Mouse (Mus musculus) stomach, adult 2 months (tissue): ENCODE data around the gene Hoxb5. TPM values are rescaled to one million over a fixed set of nuclear protein-coding genes. Genes with fewer than 3 reads are reported as not detected.

Source experiments
- polyA plus RNA-seq: library from polyadenylated mRNA; depleted of rRNA; stranded (reverse); fragments of >200 nt; gene quantifications from 2 replicates; pipeline ENCODE4 v1.2.3, GENCODE M21; 2012; rRNA removed

The Hoxb5 gene
- 2.8 and 3.6 TPM in 2 replicates for polyA plus RNA-seq

DNA sequence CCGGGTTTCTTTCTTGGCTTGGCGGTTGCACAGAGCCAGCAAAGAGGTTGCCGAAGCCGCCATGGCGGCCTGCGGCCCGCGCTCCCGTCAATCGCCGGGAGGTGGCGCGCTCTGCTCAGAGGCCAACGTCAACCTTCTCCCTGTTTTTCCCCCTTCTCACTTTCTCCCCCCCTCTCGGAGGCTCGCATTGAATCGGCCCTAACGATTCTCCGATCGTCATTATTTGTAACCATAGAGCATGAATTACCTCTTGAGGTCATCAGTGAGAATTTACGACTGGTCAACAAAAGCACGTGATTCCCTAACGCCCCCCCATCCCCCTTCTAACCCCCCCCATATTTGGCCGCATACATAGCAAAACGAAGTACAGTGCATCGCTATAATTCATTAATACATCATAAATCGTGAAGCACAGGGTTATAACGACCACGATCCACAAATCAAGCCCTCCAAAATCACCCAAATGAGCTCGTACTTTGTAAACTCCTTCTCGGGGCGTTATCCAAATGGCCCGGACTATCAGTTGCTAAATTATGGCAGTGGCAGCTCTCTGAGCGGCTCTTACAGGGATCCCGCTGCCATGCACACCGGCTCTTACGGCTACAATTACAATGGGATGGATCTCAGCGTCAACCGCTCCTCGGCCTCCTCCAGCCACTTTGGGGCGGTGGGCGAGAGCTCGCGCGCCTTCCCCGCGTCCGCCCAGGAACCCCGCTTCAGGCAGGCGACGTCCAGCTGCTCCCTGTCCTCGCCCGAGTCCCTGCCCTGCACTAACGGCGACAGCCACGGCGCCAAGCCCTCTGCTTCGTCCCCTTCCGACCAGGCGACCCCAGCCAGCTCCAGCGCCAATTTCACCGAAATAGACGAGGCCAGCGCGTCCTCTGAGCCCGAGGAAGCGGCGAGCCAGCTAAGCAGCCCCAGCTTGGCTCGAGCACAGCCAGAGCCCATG lies at the start of gene Hoxb5:
Gene Hoxb5 (plus strand): TSS at position 186 of the 949 bp plus-strand sequence.

DNA sequence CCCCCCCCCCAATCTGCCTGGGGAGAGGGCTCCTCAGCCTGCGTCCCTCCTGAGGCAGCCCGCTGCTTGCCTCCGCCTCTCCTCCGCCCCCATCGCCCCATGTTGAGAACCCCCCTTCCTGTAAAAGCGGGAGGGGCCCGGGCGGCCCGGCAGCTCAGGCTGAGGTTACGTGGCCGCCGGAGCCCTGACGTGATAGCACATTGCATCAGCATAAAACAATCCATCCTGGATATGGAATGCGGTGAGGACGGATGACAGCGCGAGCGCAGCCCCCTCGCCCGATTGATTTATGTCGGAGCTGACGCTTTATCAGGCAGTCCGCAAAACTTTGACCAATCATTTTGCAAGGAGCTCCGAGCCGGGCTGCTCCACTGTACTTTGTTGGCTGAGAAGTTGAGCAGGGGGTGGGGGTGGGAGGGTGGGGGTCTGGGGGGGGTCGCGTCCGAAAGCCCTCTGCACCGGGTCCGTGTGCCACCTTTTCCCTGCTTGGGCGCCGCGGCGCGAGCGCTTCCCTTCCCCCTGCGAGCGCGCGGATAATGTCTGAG lies 32.1 kb upstream of the Hoxb5 start, which contains the start of gene Hoxb9:
Gene Hoxb9 (plus strand): TSS at position 462 of the 545 bp plus-strand sequence.

DNA sequence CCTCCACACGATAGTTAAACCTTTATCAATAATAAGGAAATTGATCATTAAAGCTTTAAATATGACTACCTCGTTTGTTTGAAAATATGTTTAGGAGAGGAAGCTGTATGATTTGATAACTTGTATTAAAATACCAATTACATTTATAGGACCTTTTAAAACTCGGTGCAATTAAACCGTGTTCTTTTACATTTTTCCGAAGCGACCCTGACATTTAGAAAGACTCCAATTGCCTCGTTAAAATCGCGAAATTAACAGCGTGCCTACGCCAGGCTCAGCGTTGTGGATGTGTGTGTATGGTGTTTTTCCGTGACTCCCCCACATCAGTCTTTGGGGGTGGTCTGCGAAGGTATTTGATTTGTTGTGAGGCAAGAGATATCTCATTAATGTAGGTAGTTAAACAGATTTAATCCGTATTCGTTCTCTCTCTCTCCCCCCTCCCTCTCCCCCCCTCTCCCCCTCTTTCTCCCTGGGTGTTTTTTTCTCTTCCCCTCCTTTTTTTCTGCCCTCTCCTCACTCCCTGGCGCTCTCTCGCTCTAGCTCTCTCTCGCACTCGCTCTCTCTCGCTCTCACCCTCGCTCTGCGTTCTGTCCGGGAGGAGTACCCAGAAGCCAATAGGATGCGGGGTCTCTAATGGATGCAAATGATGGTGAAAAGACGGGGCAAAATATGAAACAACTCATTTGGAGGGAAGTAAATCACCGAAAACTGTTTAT lies 21.1 kb upstream of the Hoxb5 start, which contains the start of gene Hoxb8:
Gene Hoxb8 (plus strand): TSS at position 51 of the 716 bp plus-strand sequence.

DNA sequence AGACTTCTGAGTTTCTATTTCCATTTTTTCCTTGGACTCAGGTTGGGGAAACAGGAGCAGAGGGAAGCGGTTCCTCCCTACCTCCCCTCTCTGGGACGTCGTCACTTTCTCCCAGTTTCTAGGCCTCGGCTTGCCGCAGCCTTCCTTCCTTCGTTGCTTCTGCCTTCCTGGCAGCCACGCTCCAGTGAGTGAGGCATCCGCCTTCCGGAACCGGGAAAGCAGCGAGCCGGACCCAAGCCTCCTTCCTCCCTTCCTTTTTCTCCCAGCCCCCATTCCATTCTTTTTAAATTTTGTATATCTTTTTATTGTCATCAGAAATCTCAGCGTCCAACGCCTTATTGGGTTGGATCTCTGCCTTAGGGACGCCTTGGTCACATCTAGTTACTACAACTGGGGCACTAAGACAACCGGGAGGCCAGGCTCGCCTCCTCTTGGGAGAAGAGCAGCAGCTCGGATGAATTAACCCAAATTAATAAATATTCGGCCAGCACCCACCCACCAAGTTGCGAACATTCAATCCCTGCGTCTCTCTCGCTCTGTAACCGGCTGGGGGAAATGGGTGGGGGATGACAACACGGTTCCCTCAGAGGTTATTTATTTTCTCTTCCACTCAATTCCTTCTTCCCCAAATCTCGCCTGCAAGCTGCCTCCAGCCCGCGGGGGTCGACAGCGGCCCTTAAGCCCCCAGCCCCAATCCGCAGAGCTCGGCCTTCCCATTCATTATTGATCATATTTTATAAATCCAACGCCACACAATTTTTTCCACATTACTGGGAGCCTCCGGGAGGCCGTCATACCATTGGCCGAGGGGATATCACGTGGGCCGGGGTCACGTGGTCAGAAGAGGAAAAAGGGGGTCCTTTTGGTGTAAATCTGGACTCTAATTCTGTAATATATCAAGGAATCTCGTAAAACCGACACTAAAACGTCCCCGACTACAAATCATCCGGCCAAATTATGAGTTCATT lies 17.1 kb upstream of the Hoxb5 start, which contains the start of gene Hoxb7:
Gene Hoxb7 (plus strand): TSS at position 853 of the 968 bp plus-strand sequence.

DNA sequence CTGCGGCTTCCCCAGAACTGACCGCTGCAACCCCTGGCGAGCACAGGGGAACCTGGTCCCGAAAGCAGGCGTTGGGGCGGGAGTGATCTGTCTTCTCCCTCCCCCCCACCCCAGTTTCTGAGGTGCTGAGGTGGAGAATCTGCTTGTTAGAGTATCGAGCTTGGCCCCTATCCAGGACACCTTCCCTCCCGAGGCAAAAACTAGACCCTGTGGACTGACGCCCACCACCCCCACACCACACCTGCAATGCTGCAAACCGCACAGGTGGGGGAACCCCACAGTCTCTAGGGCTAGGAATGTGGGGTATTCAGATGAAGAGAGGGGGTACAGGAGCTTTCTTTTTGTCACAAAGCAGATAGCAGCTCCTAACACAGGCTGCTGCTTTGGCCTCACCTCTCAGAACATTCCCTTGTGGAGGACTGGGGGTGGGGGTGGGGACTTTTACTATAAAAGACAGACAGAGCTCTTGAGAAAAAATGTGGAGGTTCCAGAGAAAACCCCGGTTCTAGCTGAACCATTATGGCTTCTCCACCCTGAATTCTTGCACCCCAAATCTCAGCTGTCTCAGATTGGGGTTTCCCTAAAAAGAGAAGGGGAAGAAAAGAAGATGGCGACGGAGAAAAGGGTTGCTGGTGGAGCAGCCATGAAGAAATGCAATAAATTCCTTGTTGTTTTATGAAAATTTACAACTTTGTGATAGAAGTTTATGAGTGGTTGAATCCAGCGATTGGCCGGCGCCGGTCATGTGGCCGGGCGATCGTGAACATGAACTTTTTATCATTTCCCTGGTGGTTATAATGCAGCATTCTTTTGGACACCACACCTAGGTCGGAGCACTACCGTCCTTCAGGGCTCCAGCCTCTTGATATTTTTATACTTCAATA lies 11.2 kb upstream of the Hoxb5 start, which contains the start of gene Hoxb6:
Gene Hoxb6 (plus strand): TSS at position 796 of the 884 bp plus-strand sequence.

DNA sequence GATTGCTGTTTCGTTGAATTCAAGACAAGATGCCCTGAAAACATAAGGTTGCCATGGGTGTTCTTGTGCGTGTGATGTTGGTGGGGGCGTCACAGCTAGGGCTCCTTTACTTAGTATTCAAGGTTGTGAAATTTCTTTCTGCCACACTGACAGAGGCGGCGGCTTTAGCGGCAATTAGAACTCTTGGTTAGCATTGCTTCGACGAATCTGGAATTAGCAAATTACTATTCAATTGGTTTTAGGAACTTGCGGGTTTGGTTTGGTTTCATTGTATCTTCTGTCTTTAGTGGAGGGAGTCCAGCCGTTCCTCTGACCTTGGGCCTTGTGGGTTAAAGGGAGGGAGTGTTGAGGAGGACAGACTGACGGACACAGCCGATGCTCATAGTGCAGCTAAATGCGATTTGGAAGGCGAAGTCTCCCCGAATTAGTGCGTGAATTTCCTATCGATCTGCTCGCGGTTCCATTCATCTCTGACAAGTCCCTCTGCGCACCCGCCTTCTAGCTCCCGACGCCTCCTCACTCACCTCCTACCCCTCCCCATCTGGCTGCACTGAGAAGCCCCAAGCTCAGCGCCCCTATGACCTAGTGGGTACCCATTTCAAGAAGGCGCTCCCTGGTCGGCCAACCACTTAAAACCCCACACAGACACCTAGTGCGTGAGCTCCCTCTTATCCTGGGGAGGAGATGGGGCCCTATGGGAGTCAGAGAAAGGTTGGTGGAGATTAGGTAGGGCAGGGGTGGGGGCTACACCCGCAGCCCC lies 14.7 kb downstream of the Hoxb5 start, which contains the start of gene Hoxb4:
Gene Hoxb4 (plus strand): TSS at position 660 of the 760 bp plus-strand sequence.

DNA sequence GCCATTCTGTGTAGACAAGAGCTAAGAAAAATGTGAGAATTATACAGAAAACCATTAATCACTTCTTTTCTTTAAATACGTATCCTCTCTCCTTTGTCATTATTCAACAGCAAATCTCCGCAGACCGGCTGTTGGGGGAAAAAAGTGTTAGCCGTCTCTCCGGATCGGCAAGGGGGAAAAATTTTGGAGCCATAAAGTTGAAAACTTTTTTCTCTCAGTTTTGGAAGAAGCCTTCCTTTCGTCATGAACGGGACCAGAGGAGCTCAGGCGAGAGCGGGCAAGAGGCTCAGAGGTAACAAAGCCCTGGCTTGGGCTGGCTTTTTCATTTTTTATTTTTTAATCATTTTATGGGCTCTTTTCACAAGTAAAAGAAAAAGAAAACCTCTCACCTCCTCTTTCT lies 20.0 kb downstream of the Hoxb5 start, which contains the start of gene Hoxb3:
Gene Hoxb3 (plus strand): TSS at position 173 of the 400 bp plus-strand sequence.

DNA sequence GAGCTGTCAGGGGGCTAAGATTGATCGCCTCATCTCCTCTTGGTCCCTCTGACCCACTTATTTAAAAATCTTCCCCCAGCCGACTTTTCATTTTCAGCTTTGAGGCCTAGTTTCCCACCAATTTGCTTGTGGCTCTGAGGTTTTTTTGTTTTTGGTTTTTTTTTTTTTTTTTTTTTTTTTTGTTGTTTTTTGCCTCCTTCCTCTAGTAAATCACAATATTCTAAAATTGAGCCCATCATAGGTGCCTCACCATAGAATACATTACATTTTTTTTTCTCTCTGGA lies 47.1 kb downstream of the Hoxb5 start, which contains the start of gene Hoxb2:
Gene Hoxb2 (plus strand): TSS at position 185 of the 284 bp plus-strand sequence.

Other genes with a start within 250 kb of the Hoxb5 start
- 11.7 and 12.0 TPM in 2 replicates for gene Ube2z, start 237.9 kb upstream of the Hoxb5 start, polyA plus RNA-seq
- 1,034 and 1,299 TPM in 2 replicates for gene Atp5g1, start 227.7 kb upstream of the Hoxb5 start, polyA plus RNA-seq
- gene Calcoco2, start 191.4 kb upstream of the Hoxb5 start, polyA plus RNA-seq, result not detected in 2 replicates
- 0.04 and 0.09 TPM in 2 replicates for gene Ttll6, start 169.6 kb upstream of the Hoxb5 start, polyA plus RNA-seq
- not detected in 2 replicates for gene Hoxb13, start 109.0 kb upstream of the Hoxb5 start, polyA plus RNA-seq
- gene Hoxb9, start 31.9 kb upstream of the Hoxb5 start, polyA plus RNA-seq, result 0.08 and 0.09 TPM in 2 replicates
- gene Hoxb8, start 21.4 kb upstream of the Hoxb5 start, polyA plus RNA-seq, result 5.6 and 11.0 TPM in 2 replicates
- 0.90 and 1.5 TPM in 2 replicates for gene Hoxb7, start 16.7 kb upstream of the Hoxb5 start, polyA plus RNA-seq
- 5.8 and 10.1 TPM in 2 replicates for gene Hoxb6, start 10.9 kb upstream of the Hoxb5 start, polyA plus RNA-seq
- gene Hoxb4, start 14.9 kb downstream of the Hoxb5 start, polyA plus RNA-seq, result 3.6 and 3.8 TPM in 2 replicates
- 4.3 and 5.8 TPM in 2 replicates for gene Hoxb3, start 20.0 kb downstream of the Hoxb5 start, polyA plus RNA-seq
- 10.9 and 18.9 TPM in 2 replicates for gene Hoxb2, start 47.2 kb downstream of the Hoxb5 start, polyA plus RNA-seq
- not detected in 2 replicates for gene Hoxb1, start 62.4 kb downstream of the Hoxb5 start, polyA plus RNA-seq
- 0.21 and 0.63 TPM in 2 replicates for gene Skap1, start 161.3 kb downstream of the Hoxb5 start, polyA plus RNA-seq